Mouse (Mus musculus) mouse trophoblast stem cell (cell line): Measurements from ENCODE around the gene Cdk6.
"Not testable (repeated sequence)": the region's sequence is repeated elsewhere in the genome, so short reads cannot be mapped to it uniquely, and the experiment has no call there.

Experiments
- in situ Hi-C, 2 experiments: fragments of 300-500 bp; cut with MseI, MboI; formaldehyde crosslinking; loops; 2 replicates in 1 of 2; 3 replicates in 1 of 2; pipeline ENCODE4 v1.15.1; 2025

The Cdk6 gene

GRCm38 (mm10) chr5:3509503-3509902 lies 168.2 kb downstream of the Cdk6 start:
- in situ Hi-C loops = no loop called here

- in situ Hi-C loops = loop anchor here in 1 of 2 experiments (10.0 kb wide), 1 partner anchor 166 kb away; the partner anchor contains the start of gene Cdk6
These were observed 170.0 kb downstream of the Cdk6 start for GRCm38 (mm10) chr5:3511097-3511795.

- in situ Hi-C loops = loop anchor here in 1 of 2 experiments (10.0 kb wide), 1 partner anchor 168 kb away; the partner anchor contains the start of gene Cdk6
These were observed 171.3 kb downstream of the Cdk6 start for GRCm38 (mm10) chr5:3512584-3512983.

GRCm38 (mm10) chr5:3514901-3515311 lies 173.6 kb downstream of the Cdk6 start:
- in situ Hi-C loops = loop anchor here in 1 of 2 experiments (10.0 kb wide), 1 partner anchor 170 kb away; the partner anchor contains the start of gene Cdk6

- in situ Hi-C loops = loop anchor here in 1 of 2 experiments (10.0 kb wide), 1 partner anchor 171 kb away; the partner anchor contains the start of gene Cdk6
These were observed 174.2 kb downstream of the Cdk6 start for GRCm38 (mm10) chr5:3515477-3515876.

GRCm38 (mm10) chr5:3516481-3517075 lies 175.3 kb downstream of the Cdk6 start:
- in situ Hi-C loops = loop anchor here in 1 of 2 experiments (10.0 kb wide), 1 partner anchor 172 kb away; the partner anchor contains the start of gene Cdk6

- in situ Hi-C loops = no loop called here
These were observed 179.4 kb downstream of the Cdk6 start for GRCm38 (mm10) chr5:3520493-3521359.

GRCm38 (mm10) chr5:3521741-3522140 lies 180.5 kb downstream of the Cdk6 start:
- in situ Hi-C loops = no loop called here

- in situ Hi-C loops = no loop called here
These were observed 181.5 kb downstream of the Cdk6 start for GRCm38 (mm10) chr5:3522826-3523225.

- in situ Hi-C loops = no loop called here
These were observed 185.9 kb downstream of the Cdk6 start for GRCm38 (mm10) chr5:3527041-3527691.

- in situ Hi-C loops = no loop called here
These were observed 188.4 kb downstream of the Cdk6 start for GRCm38 (mm10) chr5:3529585-3530189.

- in situ Hi-C loops = not testable (repeated sequence)
These were observed 190.8 kb downstream of the Cdk6 start for GRCm38 (mm10) chr5:3532048-3532447.

GRCm38 (mm10) chr5:3536592-3537212 lies 195.4 kb downstream of the Cdk6 start:
- in situ Hi-C loops = no loop called here

- in situ Hi-C loops = no loop called here
These were observed 197.5 kb downstream of the Cdk6 start for GRCm38 (mm10) chr5:3538505-3539472.

- in situ Hi-C loops = no loop called here
These were observed 200.6 kb downstream of the Cdk6 start for GRCm38 (mm10) chr5:3541871-3542270.

GRCm38 (mm10) chr5:3543629-3544479 lies 202.6 kb downstream of the Cdk6 start, which contains the start of gene Fam133b:
Gene Fam133b (plus strand): TSS chr5:3543833.
- in situ Hi-C loops = no loop called here

- in situ Hi-C loops = no loop called here
These were observed 203.1 kb downstream of the Cdk6 start for GRCm38 (mm10) chr5:3544480-3544769.

GRCm38 (mm10) chr5:3546226-3546625 lies 204.9 kb downstream of the Cdk6 start:
- in situ Hi-C loops = no loop called here
